11 mouse cellular contexts compared by ENCODE assay signal in genomic region chr7:121935906-121936794, GRCm38 (mm10). TPM values are rescaled to one million over a fixed set of nuclear protein-coding genes. Genes with fewer than 3 reads are reported as not detected.
DNase-seq lines count a peak whose midpoint lies in the region; ATAC-seq lines count a peak whose summit lies in the region.
"Had no signal": no experiment of that assay in that cellular context is flagged by ENCODE, and none has a peak within 500 bp of the region (broad histone marks: within the 10 kb centered on the region; RNA-seq: fewer than 3 reads in every experiment).

No protein-coding gene starts in this region.

- H3K27ac ChIP-seq in neural tube, embryonic 11.5 days (ENCODE audit: low read depth, low read length), result no peak overlapping the region
- no peak overlapping the region for H3K27ac ChIP-seq in neural tube, embryonic 15.5 days (replicated peaks)
- H3K27ac ChIP-seq in liver, embryonic 11.5 days (ENCODE audit: low read depth, low read length), result no peak overlapping the region
- H3K27ac ChIP-seq: liver, embryonic 12.5 days had no signal

- no peaks in the 10 kb centered on the region for H3K36me3 ChIP-seq in neural tube, embryonic 11.5 days (ENCODE audit: control insufficient read depth, insufficient read depth, low read length)
- peaks cover 9% of the 10 kb centered on the region; the same call in 1 of the 2 replicates for H3K36me3 ChIP-seq in neural tube, embryonic 15.5 days
- H3K36me3 ChIP-seq in liver, embryonic 11.5 days (ENCODE audit: control insufficient read depth, insufficient read depth, low read length), result no peaks in the 10 kb centered on the region

- DNase-seq in cerebellum, adult 9-10 months, result peak; percentile 68
- no peak for DNase-seq in cerebellum, postnatal 14 days
- peak; percentile 31 for DNase-seq in neural tube, embryonic 11.5 days (ENCODE audit: low spot score)
- peak; percentile 22 for DNase-seq in heart, postnatal 25 days (ENCODE audit: low spot score)
- DNase-seq in kidney, postnatal 4 days, result peak; percentile 51 to 68
- no peak for DNase-seq in right cerebral cortex, adult 2 months (ENCODE audit: low spot score in 2 of 2)
- DNase-seq in liver, embryonic 11.5 days (ENCODE audit: low spot score), result no peak

- H3K9me3 ChIP-seq in neural tube, embryonic 11.5 days (ENCODE audit: control insufficient read depth, low read length), result no peaks in the 10 kb centered on the region
- no peaks in the 10 kb centered on the region for H3K9me3 ChIP-seq in neural tube, embryonic 15.5 days (replicated peaks)
- no peaks in the 10 kb centered on the region for H3K9me3 ChIP-seq in liver, embryonic 11.5 days (ENCODE audit: control insufficient read depth, low read length)
- H3K9me3 ChIP-seq: liver, embryonic 12.5 days; megakaryocyte, embryonic 14.5 days had no signal

- H3K4me2 ChIP-seq in neural tube, embryonic 11.5 days (ENCODE audit: low read depth), result no peak overlapping the region
- no peak overlapping the region for H3K4me2 ChIP-seq in neural tube, embryonic 15.5 days
- no peak overlapping the region for H3K4me2 ChIP-seq in liver, embryonic 11.5 days
- H3K4me2 ChIP-seq: liver, embryonic 12.5 days had no signal

- no peak overlapping the region for H3K9ac ChIP-seq in neural tube, embryonic 11.5 days (ENCODE audit: low read length)
- no peak overlapping the region for H3K9ac ChIP-seq in neural tube, embryonic 15.5 days (replicated peaks)
- H3K9ac ChIP-seq in liver, embryonic 11.5 days (ENCODE audit: low read depth, low read length), result no peak overlapping the region
- H3K9ac ChIP-seq: liver, embryonic 12.5 days had no signal

- no peaks in the 10 kb centered on the region for H3K4me1 ChIP-seq in neural tube, embryonic 11.5 days (ENCODE audit: control insufficient read depth, insufficient read depth, low read length)
- H3K4me1 ChIP-seq in neural tube, embryonic 15.5 days, result 0 out of 2 replicates have a peak, but pooled peaks cover 7% of the 10 kb centered on the region
- H3K4me1 ChIP-seq in liver, embryonic 11.5 days (replicated peaks; ENCODE audit: control insufficient read depth, insufficient read depth, low read length), result 0 out of 2 replicates have a peak, but pooled peaks cover 2% of the 10 kb centered on the region
- H3K4me1 ChIP-seq: megakaryocyte, embryonic 14.5 days had no signal

- 80% methylated on average over 12 of the region's 12 CpGs for WGBS in neural tube, embryonic 11.5 days
- 82% methylated on average over 12 of the region's 12 CpGs for WGBS in neural tube, embryonic 15.5 days
- 80% methylated on average over 12 of the region's 12 CpGs for WGBS in liver, embryonic 11.5 days

- no peak for ATAC-seq in neural tube, embryonic 11.5 days (ENCODE audit: insufficient read depth, low FRiP score, low TSS enrichment)
- no peak for ATAC-seq in neural tube, embryonic 15.5 days (ENCODE audit: low FRiP score)
- no peak for ATAC-seq in liver, embryonic 11.5 days (replicated peaks; ENCODE audit: low FRiP score)
- ATAC-seq: activated CD4-positive, CD25-positive, alpha-beta regulatory T cell, adult 4 months; liver, embryonic 12.5 days had no signal

- intact Hi-C loops in heart, postnatal 25 days (cut with DNase I), result no loop called here

- H3K4me3 ChIP-seq in neural tube, embryonic 11.5 days (ENCODE audit: low read depth, low read length), result no peak overlapping the region
- H3K4me3 ChIP-seq in neural tube, embryonic 15.5 days (replicated peaks), result no peak overlapping the region
- H3K4me3 ChIP-seq in liver, embryonic 11.5 days (ENCODE audit: low read depth, low read length), result no peak overlapping the region
- H3K4me3 ChIP-seq: liver, embryonic 12.5 days; megakaryocyte, embryonic 14.5 days had no signal

- no peaks in the 10 kb centered on the region for H3K27me3 ChIP-seq in neural tube, embryonic 11.5 days (ENCODE audit: control insufficient read depth, insufficient read depth, low read length)
- no peaks in the 10 kb centered on the region for H3K27me3 ChIP-seq in neural tube, embryonic 15.5 days (replicated peaks)
- no peaks in the 10 kb centered on the region for H3K27me3 ChIP-seq in liver, embryonic 11.5 days (replicated peaks; ENCODE audit: control insufficient read depth, insufficient read depth, low read length)
- H3K27me3 ChIP-seq: liver, embryonic 12.5 days; megakaryocyte, embryonic 14.5 days had no signal

RNA-seq across cellular contexts. Expression of gene Cog7, which starts 45.4 kb away (rescaled TPM):
- polyA plus RNA-seq in neural tube, embryonic 11.5 days (2014; fragmentation: Nextera tagmentation; extraction: Ambion mirVana), result 18.9 and 19.5 TPM in 2 replicates
- 27.6 and 27.8 TPM in 2 replicates for polyA plus RNA-seq in neural tube, embryonic 15.5 days (2015; fragmentation: Nextera tagmentation; extraction: Ambion mirVana)
- total RNA-seq in heart, postnatal 25 days (2021), result 10 to 100 TPM; 13.8 to 15.2 TPM
- 20.7 and 21.6 TPM in 2 replicates for polyA plus RNA-seq in liver, embryonic 11.5 days (2014; fragmentation: Nextera tagmentation; extraction: Ambion mirVana)

Comparison
In these comparisons a context has a peak if more than half of its experiments do, and no peak if none do; other contexts are left out.
1. DNase-seq: peak in cerebellum, adult 9-10 months (single experiment), neural tube, embryonic 11.5 days (single experiment), heart, postnatal 25 days (single experiment) and kidney, postnatal 4 days (2 of 2); none in cerebellum, postnatal 14 days (0 of 2), right cerebral cortex, adult 2 months (0 of 2) and liver, embryonic 11.5 days (single experiment).